Mouse (Mus musculus) splenic B cell, adult 2 months (primary cell): Measurements from ENCODE around the gene Gm6904.

Experiments used
- DNase-seq: peaks from one replicate; pipeline ENCODE4 v3.0.0-alpha.2; 2011; ENCODE audit warnings: low read depth, low spot score
- H3K27me3 ChIP-seq: 2 replicates; pipeline ENCODE4 v1.6.1; 2012; ENCODE audit warnings: mild to moderate bottlenecking, low read length, moderate library complexity, mixed read lengths; ENCODE audit not compliant: control insufficient read depth, poor library complexity, insufficient read depth, severe bottlenecking
- H3K36me3 ChIP-seq: 2 replicates; pipeline ENCODE4 v1.6.1; 2012; ENCODE audit warnings: mild to moderate bottlenecking, low read length, moderate library complexity, mixed read lengths; ENCODE audit not compliant: control insufficient read depth, poor library complexity, insufficient read depth, severe bottlenecking

Gene Gm6904

GRCm38 (mm10) chr14:59201604-59202215, 58.3 kb downstream of the Gm6904 start:
- no peaks in the 10 kb centered on the region for H3K36me3 ChIP-seq
- H3K27me3 ChIP-seq, result no peaks in the 10 kb centered on the region
- DNase-seq, result peak; percentile 47

DNA sequence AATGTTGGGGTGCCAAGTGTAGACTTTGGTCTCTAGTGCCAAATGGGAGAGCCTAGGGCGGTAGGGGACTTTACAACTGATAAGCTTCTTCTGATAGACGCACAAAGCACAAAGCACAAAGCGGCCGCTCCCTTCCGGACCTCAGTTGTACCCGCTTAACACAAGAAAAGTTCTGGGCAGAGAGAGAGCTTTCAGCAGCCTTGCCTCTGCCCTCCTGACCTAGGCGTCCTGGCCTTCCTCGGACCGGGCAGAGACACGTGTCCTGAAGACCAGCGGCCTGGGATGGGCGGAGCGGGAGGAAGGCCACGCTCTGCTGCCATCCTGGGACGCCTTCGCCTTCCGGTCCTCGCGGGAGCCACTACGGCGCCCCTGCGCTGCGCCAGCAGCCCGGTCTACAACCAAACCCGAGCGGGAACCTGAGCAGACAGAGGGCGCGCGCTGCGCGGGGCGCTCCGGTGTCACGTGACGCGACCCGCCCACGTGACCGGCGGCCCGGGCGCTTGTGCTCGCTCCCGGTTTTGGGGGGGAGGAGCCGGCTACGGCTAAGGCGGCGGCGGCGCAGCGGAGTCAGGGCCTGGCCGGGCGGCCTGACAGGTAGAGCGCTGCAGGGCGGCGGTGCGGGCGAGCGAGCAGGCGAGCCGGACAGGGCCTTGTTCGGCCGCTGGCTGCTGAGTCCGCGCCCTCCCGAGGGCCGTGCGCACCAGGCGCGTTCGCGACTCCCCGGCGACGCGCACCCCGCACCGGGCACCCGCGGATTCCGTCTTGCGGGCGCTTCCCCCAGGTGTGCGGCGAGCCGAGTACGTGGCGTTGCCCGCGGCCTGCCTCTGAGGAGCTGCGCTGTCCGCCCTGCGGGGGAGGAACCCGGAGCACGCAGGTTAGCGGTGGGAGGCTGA, 59.1 kb downstream of the Gm6904 start, which contains the start of gene Rcbtb1:
Rcbtb1 (plus strand) TSS at position 499 of the 893 bp plus-strand sequence.
- DNase-seq, result peak; percentile 93
- H3K36me3 ChIP-seq, result no peaks in the 10 kb centered on the region
- no peaks in the 10 kb centered on the region for H3K27me3 ChIP-seq
